Mouse (Mus musculus): ENCODE measurements around the gene Rab23. TPM values are rescaled to one million over a fixed set of nuclear protein-coding genes. Genes with fewer than 3 reads are reported as not detected.

Gene Rab23
- polyA plus RNA-seq, 1 experiment from 2014 or later, result 26.2 TPM

GRCm38 (mm10) chr1:33768827-33769226 is 49.1 kb downstream of the Rab23 start:
- peaks cover 3% of the 10 kb centered on the region; the same call in 1 of the 2 replicates for H3K36me3 ChIP-seq (ENCODE audit: control insufficient read depth, insufficient read depth, low read length)
- H3K4me3 ChIP-seq (replicated peaks; ENCODE audit: low read length), result no peak overlapping the region
- H3K27me3 ChIP-seq (ENCODE audit: control insufficient read depth, insufficient read depth, low read length), result no peaks in the 10 kb centered on the region
- no peak overlapping the region for H3K27ac ChIP-seq (ENCODE audit: low read length)
- no peaks in the 10 kb centered on the region for H3K4me1 ChIP-seq (ENCODE audit: control insufficient read depth, insufficient read depth, low read length)
- H3K9ac ChIP-seq (ENCODE audit: low read length), result no peak overlapping the region
- no peak overlapping the region for H3K4me2 ChIP-seq (ENCODE audit: low read depth, low read length)
- H3K9me3 ChIP-seq (replicated peaks; ENCODE audit: control insufficient read depth, low read length), result no peaks in the 10 kb centered on the region
- no peak for ATAC-seq (ENCODE audit: insufficient read depth, low FRiP score)

GRCm38 (mm10) chr1:33771621-33772020 is 51.9 kb downstream of the Rab23 start:
- H3K27ac ChIP-seq (ENCODE audit: low read length), result no peak overlapping the region
- H3K9me3 ChIP-seq (replicated peaks; ENCODE audit: control insufficient read depth, low read length), result no peaks in the 10 kb centered on the region
- 92% methylated on average over 10 of the region's 10 CpGs for whole genome bisulfite sequencing
- ATAC-seq (ENCODE audit: insufficient read depth, low FRiP score), result no peak
- no peak overlapping the region for H3K4me3 ChIP-seq (replicated peaks; ENCODE audit: low read length)
- no peak overlapping the region for H3K4me2 ChIP-seq (ENCODE audit: low read depth, low read length)
- H3K9ac ChIP-seq (ENCODE audit: low read length), result no peak overlapping the region
- H3K4me1 ChIP-seq (ENCODE audit: control insufficient read depth, insufficient read depth, low read length), result no peaks in the 10 kb centered on the region
- H3K27me3 ChIP-seq (ENCODE audit: control insufficient read depth, insufficient read depth, low read length), result no peaks in the 10 kb centered on the region
- H3K36me3 ChIP-seq (ENCODE audit: control insufficient read depth, insufficient read depth, low read length), result peaks cover 3% of the 10 kb centered on the region; the same call in 1 of the 2 replicates

DNA sequence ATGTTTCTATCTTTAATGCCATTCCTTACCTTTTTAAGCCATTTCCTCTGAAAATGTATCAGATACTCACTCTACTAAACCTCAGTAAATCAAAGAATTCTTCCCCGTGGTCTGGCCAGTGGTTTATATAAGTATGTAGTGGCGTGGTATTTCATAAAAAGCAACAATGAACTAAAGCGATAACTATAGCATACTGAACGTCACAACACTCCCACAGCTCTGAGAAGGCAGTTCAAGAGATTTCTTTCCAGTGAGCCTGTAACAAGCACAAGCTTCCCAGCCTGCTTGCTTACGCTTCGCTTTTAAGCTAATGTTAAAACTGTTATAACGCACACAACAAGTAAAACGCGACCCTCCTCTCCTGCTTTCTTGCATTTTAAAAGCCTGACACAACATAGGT is 52.4 kb downstream of the Rab23 start:
- Histone ChIP-seq H3K9me3 (replicated peaks; ENCODE audit: control insufficient read depth, low read length) (no peaks in the 10 kb centered on the region), H3K27ac (ENCODE audit: low read length) (no peak overlapping the region), H3K9ac (ENCODE audit: low read length) (no peak overlapping the region), H3K27me3 (ENCODE audit: control insufficient read depth, insufficient read depth, low read length) (no peaks in the 10 kb centered on the region), H3K4me3 (replicated peaks; ENCODE audit: low read length) (no peak overlapping the region), H3K4me1 (ENCODE audit: control insufficient read depth, insufficient read depth, low read length) (no peaks in the 10 kb centered on the region), H3K36me3 (ENCODE audit: control insufficient read depth, insufficient read depth, low read length) (peaks cover 3% of the 10 kb centered on the region; the same call in 1 of the 2 replicates), H3K4me2 (ENCODE audit: low read depth, low read length) (no peak overlapping the region)
- WGBS, result 89% methylated on average over 9 of the region's 9 CpGs
- ATAC-seq (ENCODE audit: insufficient read depth, low FRiP score), result no peak

DNA sequence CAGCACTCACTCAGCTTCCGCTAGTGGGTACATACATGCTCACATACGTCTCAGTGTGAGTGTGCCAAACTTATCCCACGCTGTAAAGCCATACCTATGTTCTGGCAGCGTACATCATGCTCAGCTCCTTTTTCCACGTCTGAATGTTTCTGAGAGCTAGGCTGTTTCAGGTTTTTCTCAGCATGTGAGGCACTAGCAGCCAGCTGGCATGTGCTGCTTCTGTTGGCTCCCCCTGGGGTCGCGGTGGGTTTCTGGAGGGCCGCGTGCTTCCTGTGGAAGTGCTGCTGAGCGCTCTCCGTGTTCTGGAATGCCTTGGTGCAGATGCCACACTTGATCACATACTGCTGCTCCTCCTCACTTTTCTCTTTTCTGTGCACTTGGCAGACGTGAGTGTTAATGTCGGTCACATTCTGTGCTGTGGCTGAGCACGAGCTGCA is 56.5 kb downstream of the Rab23 start:
- no peak for ATAC-seq (ENCODE audit: insufficient read depth, low FRiP score)
- 81% methylated on average over 14 of the region's 14 CpGs for WGBS
- no peak overlapping the region for H3K4me2 ChIP-seq (ENCODE audit: low read depth, low read length)
- no peak overlapping the region for H3K9ac ChIP-seq (ENCODE audit: low read length)
- no peak overlapping the region for H3K4me3 ChIP-seq (replicated peaks; ENCODE audit: low read length)
- H3K9me3 ChIP-seq (replicated peaks; ENCODE audit: control insufficient read depth, low read length), result no peaks in the 10 kb centered on the region
- H3K36me3 ChIP-seq (ENCODE audit: control insufficient read depth, insufficient read depth, low read length), result no peaks in the 10 kb centered on the region; the same call in 1 of the 2 replicates
- H3K27me3 ChIP-seq (ENCODE audit: control insufficient read depth, insufficient read depth, low read length), result no peaks in the 10 kb centered on the region
- H3K4me1 ChIP-seq (ENCODE audit: control insufficient read depth, insufficient read depth, low read length), result no peaks in the 10 kb centered on the region
- no peak overlapping the region for H3K27ac ChIP-seq (ENCODE audit: low read length)

DNA sequence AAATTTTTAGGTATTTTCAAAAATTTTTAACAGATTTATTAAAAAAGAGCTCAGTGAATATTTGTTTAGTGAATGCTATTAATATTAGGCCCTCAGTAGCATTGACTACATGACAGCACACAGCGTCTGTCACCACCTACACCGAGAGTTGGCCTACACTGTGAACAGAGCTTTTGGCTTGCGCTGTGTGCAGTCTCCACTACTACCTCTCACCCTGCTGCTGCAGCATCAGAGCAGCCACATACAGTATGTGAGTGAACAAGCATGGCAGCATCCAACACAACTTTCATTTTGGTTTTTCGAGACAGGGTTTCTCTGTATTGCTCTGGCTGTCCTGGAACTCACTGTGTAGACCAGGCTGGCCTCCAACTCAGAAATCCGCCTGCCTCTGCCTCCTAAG is 64.9 kb downstream of the Rab23 start:
- no peaks in the 10 kb centered on the region for H3K9me3 ChIP-seq (replicated peaks; ENCODE audit: control insufficient read depth, low read length)
- H3K4me1 ChIP-seq (ENCODE audit: control insufficient read depth, insufficient read depth, low read length), result no peaks in the 10 kb centered on the region
- no peak overlapping the region for H3K4me2 ChIP-seq (ENCODE audit: low read depth, low read length)
- no peak overlapping the region for H3K27ac ChIP-seq (ENCODE audit: low read length)
- ATAC-seq (ENCODE audit: insufficient read depth, low FRiP score), result no peak
- H3K27me3 ChIP-seq (ENCODE audit: control insufficient read depth, insufficient read depth, low read length), result no peaks in the 10 kb centered on the region
- H3K4me3 ChIP-seq (replicated peaks; ENCODE audit: low read length), result no peak overlapping the region
- H3K9ac ChIP-seq (ENCODE audit: low read length), result no peak overlapping the region
- H3K36me3 ChIP-seq (ENCODE audit: control insufficient read depth, insufficient read depth, low read length), result 0 out of 2 replicates have a peak, but pooled peaks cover 4% of the 10 kb centered on the region
- 94% methylated on average over 5 of the region's 5 CpGs for WGBS

GRCm38 (mm10) chr1:33788072-33788471 is 68.4 kb downstream of the Rab23 start:
- no peaks in the 10 kb centered on the region for H3K27me3 ChIP-seq (ENCODE audit: control insufficient read depth, insufficient read depth, low read length)
- no peak overlapping the region for H3K9ac ChIP-seq (ENCODE audit: low read length)
- no peaks in the 10 kb centered on the region for H3K9me3 ChIP-seq (replicated peaks; ENCODE audit: control insufficient read depth, low read length)
- 0 out of 2 replicates have a peak, but pooled peaks cover 4% of the 10 kb centered on the region for H3K36me3 ChIP-seq (ENCODE audit: control insufficient read depth, insufficient read depth, low read length)
- H3K27ac ChIP-seq (ENCODE audit: low read length), result no peak overlapping the region
- H3K4me3 ChIP-seq (replicated peaks; ENCODE audit: low read length), result no peak overlapping the region
- 77% methylated on average over 5 of the region's 5 CpGs for WGBS
- H3K4me2 ChIP-seq (ENCODE audit: low read depth, low read length), result no peak overlapping the region
- ATAC-seq (ENCODE audit: insufficient read depth, low FRiP score), result no peak
- H3K4me1 ChIP-seq (ENCODE audit: control insufficient read depth, insufficient read depth, low read length), result no peaks in the 10 kb centered on the region

- H3K4me3 ChIP-seq (replicated peaks; ENCODE audit: low read length), result no peak overlapping the region
- H3K4me1 ChIP-seq (ENCODE audit: control insufficient read depth, insufficient read depth, low read length), result no peaks in the 10 kb centered on the region; the same call in 1 of the 2 replicates
- no peak overlapping the region for H3K27ac ChIP-seq (ENCODE audit: low read length)
- H3K36me3 ChIP-seq (ENCODE audit: control insufficient read depth, insufficient read depth, low read length), result 0 out of 2 replicates have a peak, but pooled peaks cover 2% of the 10 kb centered on the region
- no peaks in the 10 kb centered on the region for H3K27me3 ChIP-seq (ENCODE audit: control insufficient read depth, insufficient read depth, low read length)
- H3K9ac ChIP-seq (ENCODE audit: low read length), result no peak overlapping the region
- 40% methylated on average over 3 of the region's 3 CpGs for WGBS
- ATAC-seq (ENCODE audit: insufficient read depth, low FRiP score), result no peak
- H3K9me3 ChIP-seq (replicated peaks; ENCODE audit: control insufficient read depth, low read length), result no peaks in the 10 kb centered on the region
- no peak overlapping the region for H3K4me2 ChIP-seq (ENCODE audit: low read depth, low read length)
Measured at GRCm38 (mm10) chr1:33788493-33788892, 68.8 kb downstream of the Rab23 start.

Other genes with a start within 250 kb of the Rab23 start
- 28.5 and 30.5 TPM in 2 replicates for gene Prim2, start 50.1 kb upstream of the Rab23 start, polyA plus RNA-seq (2015; fragmentation: Nextera tagmentation; extraction: Ambion mirVana)
- gene Bag2, start 37.9 kb downstream of the Rab23 start, polyA plus RNA-seq (2015; fragmentation: Nextera tagmentation; extraction: Ambion mirVana), result 82.4 and 88.2 TPM in 2 replicates
- gene Zfp451, start 94.7 kb downstream of the Rab23 start, polyA plus RNA-seq (2015; fragmentation: Nextera tagmentation; extraction: Ambion mirVana), result 20.8 and 21.7 TPM in 2 replicates
- 0.93 and 1.4 TPM in 2 replicates for gene Bend6, start 187.9 kb downstream of the Rab23 start, polyA plus RNA-seq (2015; fragmentation: Nextera tagmentation; extraction: Ambion mirVana)
- 26.0 and 27.8 TPM in 2 replicates for gene Dst, start 188.3 kb downstream of the Rab23 start, polyA plus RNA-seq (2015; fragmentation: Nextera tagmentation; extraction: Ambion mirVana)